Mouse (Mus musculus) ES-E14 (cell line): ENCODE data around the gene Dab1.

ENCODE experiments used
- CHD2 ChIP-seq: IDR thresholded peaks from 2 replicates; pipeline ENCODE4 v1.6.1; 2014; ENCODE audit warnings: mild to moderate bottlenecking, low read depth, low read length, inconsistent platforms
- HCFC1 ChIP-seq: IDR thresholded peaks from 2 replicates; pipeline ENCODE4 v1.6.1; 2012; ENCODE audit warnings: low read length, inconsistent platforms, borderline replicate concordance; ENCODE audit not compliant: insufficient read depth
- MAFK ChIP-seq: IDR thresholded peaks from 2 replicates; pipeline ENCODE4 v1.6.1; 2014; ENCODE audit warnings: mild to moderate bottlenecking, low read depth, low read length, inconsistent platforms; ENCODE audit not compliant: insufficient read depth
- ZC3H11A ChIP-seq: IDR thresholded peaks from 2 replicates; pipeline ENCODE4 v1.6.1; 2012; ENCODE audit warnings: low read depth, mild to moderate bottlenecking, inconsistent platforms, low read length, borderline replicate concordance

DNA sequence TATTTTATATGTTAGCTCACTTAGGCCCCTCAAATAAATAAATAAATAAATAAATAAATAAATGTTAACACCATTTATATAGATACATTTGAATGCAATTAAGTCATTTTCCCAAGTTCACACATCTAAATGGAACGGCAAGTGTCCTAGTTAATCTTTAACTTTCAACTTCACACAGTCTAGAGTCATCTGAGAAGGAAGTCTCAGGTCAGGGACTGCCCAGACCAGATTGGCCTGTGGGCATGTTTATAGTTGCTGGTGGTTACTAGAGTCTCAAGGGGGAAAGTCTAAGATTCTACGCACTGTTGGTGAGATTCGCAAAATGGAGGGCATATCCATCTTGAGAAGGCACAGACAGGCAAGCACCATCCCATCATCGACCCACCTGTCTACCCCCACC lies 96.4 kb downstream of the Dab1 start:
- TF ChIP-seq ZC3H11A (no peak), HCFC1 (no peak), CHD2 (no peak), MAFK (no peak)
